Mouse (Mus musculus): Measurements from ENCODE around the gene Wdr25. TPM values are rescaled to one million over a fixed set of nuclear protein-coding genes. Genes with fewer than 3 reads are reported as not detected.

Wdr25 gene
- polyA plus RNA-seq, 1 experiment from 2014 or later = 5.0 TPM

- H3K4me3 ChIP-seq (ENCODE audit: control insufficient read depth in 1 of 2, insufficient read depth in 1 of 2, low read depth in 1 of 2, low read length in 2 of 2) = peak overlapping the region; percentile 46 to 55
- peaks cover 0 to 2% of the 10 kb centered on the region in 2 experiments; a peak in 2 of 4 replicates for H3K4me1 ChIP-seq (ENCODE audit: control insufficient read depth in 2 of 2, insufficient read depth in 2 of 2, low read length in 2 of 2)
- no peak overlapping the region for H3K27ac ChIP-seq (replicated peaks in 1 of 2; ENCODE audit: control insufficient read depth in 1 of 2, insufficient read depth in 1 of 2, low read depth in 2 of 2, low read length in 2 of 2)
- no peaks in the 10 kb centered on the region for H3K36me3 ChIP-seq (ENCODE audit: control insufficient read depth, insufficient read depth, low read length)
- H3K27me3 ChIP-seq (ENCODE audit: control insufficient read depth, insufficient read depth, low read length) = peaks cover 37% of the 10 kb centered on the region
- WGBS = 3% methylated on average over 39 of the region's 59 CpGs
- peak overlapping the region; percentile 93 for H3K4me2 ChIP-seq (ENCODE audit: low read length)
- peak; percentile 71 for ATAC-seq (ENCODE audit: insufficient number of reproducible peaks, insufficient read depth, low FRiP score, low read depth)
- H3K9ac ChIP-seq (ENCODE audit: low read length) = peak overlapping the region; percentile 75
- no peaks in the 10 kb centered on the region for H3K9me3 ChIP-seq (ENCODE audit: control insufficient read depth, low read length)
These were observed 174.2 kb downstream of the Wdr25 start for GRCm38 (mm10) chr12:109067561-109068135.

- no peaks in the 10 kb centered on the region for H3K9me3 ChIP-seq (ENCODE audit: control insufficient read depth, low read length)
- ATAC-seq (ENCODE audit: insufficient number of reproducible peaks, insufficient read depth, low FRiP score, low read depth) = peak; percentile 38
- peaks cover 37% of the 10 kb centered on the region for H3K27me3 ChIP-seq (ENCODE audit: control insufficient read depth, insufficient read depth, low read length)
- 2% methylated on average over 35 of the region's 48 CpGs for WGBS
- no peak within 1 kb of the TSS for H3K27ac ChIP-seq (replicated peaks in 1 of 2; ENCODE audit: control insufficient read depth in 1 of 2, insufficient read depth in 1 of 2, low read depth in 2 of 2, low read length in 2 of 2)
- no peaks in the 10 kb centered on the region for H3K36me3 ChIP-seq (ENCODE audit: control insufficient read depth, insufficient read depth, low read length)
- peak within 1 kb of the TSS; percentile 75 for H3K9ac ChIP-seq (ENCODE audit: low read length)
- H3K4me3 ChIP-seq (ENCODE audit: control insufficient read depth in 1 of 2, insufficient read depth in 1 of 2, low read depth in 1 of 2, low read length in 2 of 2) = peak within 1 kb of the TSS; percentile 46 to 55
- H3K4me2 ChIP-seq (ENCODE audit: low read length) = peak within 1 kb of the TSS; percentile 93
- H3K4me1 ChIP-seq (ENCODE audit: control insufficient read depth in 2 of 2, insufficient read depth in 2 of 2, low read length in 2 of 2) = peaks cover 0 to 2% of the 10 kb centered on the region in 2 experiments; a peak in 2 of 4 replicates
These were observed 174.8 kb downstream of the Wdr25 start, which contains the start of gene Begain for GRCm38 (mm10) chr12:109068167-109068653. Begain (minus strand) TSS chr12:109068217.

GRCm38 (mm10) chr12:109068738-109069137, 175.3 kb downstream of the Wdr25 start:
- Histone ChIP-seq H3K9me3 (ENCODE audit: control insufficient read depth, low read length) (no peaks in the 10 kb centered on the region), H3K4me1 (ENCODE audit: control insufficient read depth in 2 of 2, insufficient read depth in 2 of 2, low read length in 2 of 2) (peaks cover 0 to 2% of the 10 kb centered on the region in 2 experiments; a peak in 2 of 4 replicates), H3K4me3 (ENCODE audit: control insufficient read depth in 1 of 2, insufficient read depth in 1 of 2, low read depth in 1 of 2, low read length in 2 of 2) (peak overlapping the region in 1 of 2 experiments; percentile 55; a peak in 1 of 4 replicates), H3K36me3 (ENCODE audit: control insufficient read depth, insufficient read depth, low read length) (no peaks in the 10 kb centered on the region), H3K27me3 (ENCODE audit: control insufficient read depth, insufficient read depth, low read length) (peaks cover 37% of the 10 kb centered on the region), H3K9ac (ENCODE audit: low read length) (no peak overlapping the region), H3K4me2 (ENCODE audit: low read length) (peak overlapping the region; percentile 93), H3K27ac (replicated peaks in 1 of 2; ENCODE audit: control insufficient read depth in 1 of 2, insufficient read depth in 1 of 2, low read depth in 2 of 2, low read length in 2 of 2) (no peak overlapping the region)
- 50% methylated on average over 7 of the region's 7 CpGs for WGBS
- ATAC-seq (ENCODE audit: insufficient number of reproducible peaks, insufficient read depth, low FRiP score, low read depth) = no peak

- Histone ChIP-seq H3K9ac (ENCODE audit: low read length) (no peak overlapping the region), H3K4me3 (ENCODE audit: control insufficient read depth in 1 of 2, insufficient read depth in 1 of 2, low read depth in 1 of 2, low read length in 2 of 2) (no peak overlapping the region), H3K4me2 (ENCODE audit: low read length) (no peak overlapping the region), H3K27me3 (ENCODE audit: control insufficient read depth, insufficient read depth, low read length) (peaks cover 33% of the 10 kb centered on the region), H3K9me3 (ENCODE audit: control insufficient read depth, low read length) (no peaks in the 10 kb centered on the region), H3K4me1 (ENCODE audit: control insufficient read depth in 2 of 2, insufficient read depth in 2 of 2, low read length in 2 of 2) (peaks cover 0 to 2% of the 10 kb centered on the region in 2 experiments; a peak in 2 of 4 replicates), H3K36me3 (ENCODE audit: control insufficient read depth, insufficient read depth, low read length) (no peaks in the 10 kb centered on the region), H3K27ac (replicated peaks in 1 of 2; ENCODE audit: control insufficient read depth in 1 of 2, insufficient read depth in 1 of 2, low read depth in 2 of 2, low read length in 2 of 2) (no peak overlapping the region)
- 37% methylated on average over 2 of the region's 2 CpGs for WGBS
- ATAC-seq (ENCODE audit: insufficient number of reproducible peaks, insufficient read depth, low FRiP score, low read depth) = no peak
These were observed 176.3 kb downstream of the Wdr25 start for GRCm38 (mm10) chr12:109069751-109070150.

GRCm38 (mm10) chr12:109071248-109071647, 177.8 kb downstream of the Wdr25 start:
- H3K9me3 ChIP-seq (ENCODE audit: control insufficient read depth, low read length) = no peaks in the 10 kb centered on the region
- 83% methylated on average over 13 of the region's 13 CpGs for WGBS

GRCm38 (mm10) chr12:109074106-109074505, 180.7 kb downstream of the Wdr25 start:
- Histone ChIP-seq H3K27me3 (ENCODE audit: control insufficient read depth, insufficient read depth, low read length) (peaks cover 6% of the 10 kb centered on the region), H3K27ac (replicated peaks in 1 of 2; ENCODE audit: control insufficient read depth in 1 of 2, insufficient read depth in 1 of 2, low read depth in 2 of 2, low read length in 2 of 2) (no peak overlapping the region), H3K9me3 (ENCODE audit: control insufficient read depth, low read length) (no peaks in the 10 kb centered on the region), H3K4me3 (ENCODE audit: control insufficient read depth in 1 of 2, insufficient read depth in 1 of 2, low read depth in 1 of 2, low read length in 2 of 2) (no peak overlapping the region), H3K9ac (ENCODE audit: low read length) (no peak overlapping the region), H3K36me3 (ENCODE audit: control insufficient read depth, insufficient read depth, low read length) (no peaks in the 10 kb centered on the region), H3K4me1 (ENCODE audit: control insufficient read depth in 2 of 2, insufficient read depth in 2 of 2, low read length in 2 of 2) (no peaks in the 10 kb centered on the region; a peak in 1 of 4 replicates), H3K4me2 (ENCODE audit: low read length) (no peak overlapping the region)
- ATAC-seq (ENCODE audit: insufficient number of reproducible peaks, insufficient read depth, low FRiP score, low read depth) = no peak
- 83% methylated on average over 6 of the region's 6 CpGs for WGBS

More at GRCm38 (mm10) chr12:109071248-109071647, 177.8 kb downstream of the Wdr25 start:
- Histone ChIP-seq H3K4me2 (ENCODE audit: low read length) (no peak overlapping the region), H3K4me3 (ENCODE audit: control insufficient read depth in 1 of 2, insufficient read depth in 1 of 2, low read depth in 1 of 2, low read length in 2 of 2) (no peak overlapping the region), H3K27me3 (ENCODE audit: control insufficient read depth, insufficient read depth, low read length) (peaks cover 26% of the 10 kb centered on the region), H3K36me3 (ENCODE audit: control insufficient read depth, insufficient read depth, low read length) (no peaks in the 10 kb centered on the region), H3K27ac (replicated peaks in 1 of 2; ENCODE audit: control insufficient read depth in 1 of 2, insufficient read depth in 1 of 2, low read depth in 2 of 2, low read length in 2 of 2) (no peak overlapping the region), H3K4me1 (ENCODE audit: control insufficient read depth in 2 of 2, insufficient read depth in 2 of 2, low read length in 2 of 2) (peaks cover 0 to 2% of the 10 kb centered on the region in 2 experiments; a peak in 2 of 4 replicates), H3K9ac (ENCODE audit: low read length) (no peak overlapping the region)
- no peak for ATAC-seq (ENCODE audit: insufficient number of reproducible peaks, insufficient read depth, low FRiP score, low read depth)

- H3K36me3 ChIP-seq (ENCODE audit: control insufficient read depth, insufficient read depth, low read length) = no peaks in the 10 kb centered on the region
- H3K4me1 ChIP-seq (ENCODE audit: control insufficient read depth in 2 of 2, insufficient read depth in 2 of 2, low read length in 2 of 2) = no peaks in the 10 kb centered on the region; a peak in 1 of 4 replicates
- no peaks in the 10 kb centered on the region; the same call in 1 of the 2 replicates for H3K27me3 ChIP-seq (ENCODE audit: control insufficient read depth, insufficient read depth, low read length)
- no peak for ATAC-seq (ENCODE audit: insufficient number of reproducible peaks, insufficient read depth, low FRiP score, low read depth)
- WGBS = 59% methylated on average over 2 of the region's 2 CpGs
- H3K27ac ChIP-seq (replicated peaks in 1 of 2; ENCODE audit: control insufficient read depth in 1 of 2, insufficient read depth in 1 of 2, low read depth in 2 of 2, low read length in 2 of 2) = no peak overlapping the region
- H3K9ac ChIP-seq (ENCODE audit: low read length) = no peak overlapping the region
- no peak overlapping the region for H3K4me2 ChIP-seq (ENCODE audit: low read length)
- no peaks in the 10 kb centered on the region for H3K9me3 ChIP-seq (ENCODE audit: control insufficient read depth, low read length)
- no peak overlapping the region for H3K4me3 ChIP-seq (ENCODE audit: control insufficient read depth in 1 of 2, insufficient read depth in 1 of 2, low read depth in 1 of 2, low read length in 2 of 2)
These were observed 181.4 kb downstream of the Wdr25 start for GRCm38 (mm10) chr12:109074777-109075285.
